Mouse (Mus musculus): ENCODE results near the gene Grin2c. TPM values are rescaled to one million over a fixed set of nuclear protein-coding genes. Genes with fewer than 3 reads are reported as not detected.

Grin2c gene
- polyA plus RNA-seq, 1 experiment from 2014 or later = not detected

DNA sequence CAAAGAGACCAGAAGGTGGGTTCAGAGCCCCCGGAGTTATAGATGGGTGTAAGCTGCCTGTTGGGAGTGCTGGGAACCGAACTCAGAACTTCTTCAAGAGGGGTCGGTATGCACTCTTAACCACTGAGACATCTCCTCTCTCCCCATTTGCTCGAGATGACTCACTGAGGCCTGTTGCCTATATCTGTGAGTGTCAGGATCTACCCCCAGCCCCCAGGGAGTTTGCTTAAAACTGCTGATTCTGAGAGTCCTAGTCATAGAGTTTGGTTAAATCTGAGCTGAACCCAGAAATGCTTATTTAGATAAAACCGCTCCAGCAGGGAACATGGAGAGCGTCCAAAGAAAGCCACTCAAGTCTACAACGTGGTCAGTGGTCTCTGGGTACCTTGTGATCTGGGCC lies 7.1 kb upstream of the Grin2c start:
- ChIA-PET CTCF (interaction anchor here (4.2 kb wide), 1 partner anchor 72 kb away, joined by 23 read pairs; no protein-coding TSS in a partner anchor), POLR2A (no interaction called here)
- no peaks in the 10 kb centered on the region for H3K27me3 ChIP-seq
- no peak for TF ChIP-seq CTCF (IDR thresholded peaks at IDR 0.05)
- ATAC-seq (no peak), DNase-seq (ENCODE audit: low read depth, low spot score) (no peak)
- in situ Hi-C loops (cut with MboI; ENCODE audit: low pct_unique_long_range_greater_than_20kb) = loop anchor here (5.0 kb wide), 1 partner anchor 72 kb away; no protein-coding TSS in a partner anchor

GRCm38 (mm10) chr11:115273735-115274134 lies 6.7 kb upstream of the Grin2c start:
- TF ChIP-seq CTCF (IDR thresholded peaks at IDR 0.05) = no peak
- DNase-seq (ENCODE audit: low read depth, low spot score) (no peak), ATAC-seq (no peak)
- no peaks in the 10 kb centered on the region for H3K27me3 ChIP-seq
- in situ Hi-C loops (cut with MboI; ENCODE audit: low pct_unique_long_range_greater_than_20kb) = loop anchor here (5.0 kb wide), 1 partner anchor 71 kb away; no protein-coding TSS in a partner anchor
- CTCF ChIA-PET = interaction anchor here (4.2 kb wide), 1 partner anchor 72 kb away, joined by 23 read pairs; no protein-coding TSS in a partner anchor
- POLR2A ChIA-PET = no interaction called here

DNA sequence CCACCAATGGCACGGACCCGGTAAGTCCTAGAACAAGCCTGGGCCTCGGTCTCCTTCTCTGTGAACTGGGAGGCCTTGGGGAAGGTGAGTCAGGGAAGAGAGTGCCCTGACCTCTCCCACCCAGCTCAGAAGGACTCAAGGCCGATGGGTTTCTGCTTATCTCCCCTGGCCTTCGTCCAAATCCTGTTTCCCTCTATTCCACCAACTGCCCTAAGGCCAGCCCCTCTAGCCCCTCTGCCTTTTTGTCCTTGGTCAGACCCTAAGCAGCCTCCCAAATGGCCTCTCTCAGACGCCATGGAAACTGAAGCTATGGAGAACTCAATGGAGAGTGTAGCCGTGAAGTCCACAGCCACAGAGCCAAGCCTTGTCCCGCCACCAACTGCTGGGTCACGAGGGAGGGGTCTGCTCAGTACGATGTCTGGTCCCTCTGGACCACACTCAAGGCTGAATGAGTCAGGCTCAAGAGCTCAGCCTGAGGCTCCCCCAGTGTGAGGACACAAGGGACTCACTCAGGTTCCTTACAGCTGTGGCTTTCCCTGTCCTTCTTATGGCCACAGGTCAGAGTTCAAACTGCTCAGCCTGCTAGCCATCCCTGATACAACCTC lies 6.0 kb upstream of the Grin2c start:
- POLR2A ChIA-PET = no interaction called here
- in situ Hi-C loops (cut with MboI; ENCODE audit: low pct_unique_long_range_greater_than_20kb) = loop anchor here (5.0 kb wide), 1 partner anchor 71 kb away; no protein-coding TSS in a partner anchor
- CTCF ChIA-PET = interaction anchor here (4.2 kb wide), 1 partner anchor 71 kb away, joined by 23 read pairs; no protein-coding TSS in a partner anchor
- no peak for ATAC-seq
- no peaks in the 10 kb centered on the region for H3K27me3 ChIP-seq
- no peak for TF ChIP-seq CTCF (IDR thresholded peaks at IDR 0.05)
- DNase-seq (ENCODE audit: low read depth, low spot score) = no peak

- in situ Hi-C loops (cut with MboI; ENCODE audit: low pct_unique_long_range_greater_than_20kb) = loop anchor here (5.0 kb wide), 1 partner anchor 69 kb away; no protein-coding TSS in a partner anchor
- TF ChIP-seq CTCF (IDR thresholded peaks at IDR 0.05) = no peak
- H3K27me3 ChIP-seq = peaks cover 3% of the 10 kb centered on the region
- DNase-seq (ENCODE audit: low read depth, low spot score) (no peak), ATAC-seq (no peak)
- CTCF ChIA-PET = interaction anchor here (1.1 to 2.0 kb wide), 4 partner anchors 56 to 112 kb away, joined by 3 to 11 read pairs (median 6); no protein-coding TSS in a partner anchor
- POLR2A ChIA-PET = no interaction called here
Observed at GRCm38 (mm10) chr11:115271481-115271880, 4.4 kb upstream of the Grin2c start.

DNA sequence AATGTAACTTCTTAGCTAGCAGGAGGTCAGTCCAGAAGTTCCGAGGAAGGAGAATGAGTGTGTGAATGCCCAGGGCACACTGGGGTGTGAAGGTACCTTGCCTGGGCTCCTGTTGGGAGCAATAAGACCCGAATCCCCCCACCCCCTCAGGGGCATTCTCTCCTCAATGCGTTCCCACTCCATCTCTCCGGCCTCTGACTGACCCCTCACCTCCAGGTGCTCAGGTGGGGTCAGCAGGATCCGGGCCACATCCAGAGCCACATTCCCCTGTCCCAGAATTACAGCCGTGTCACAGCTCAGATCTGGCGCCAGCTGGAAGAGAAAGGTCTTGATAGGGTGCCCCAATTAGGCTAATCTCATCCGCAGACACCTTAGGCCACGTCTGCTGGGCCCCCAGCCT lies 4.0 kb upstream of the Grin2c start:
- in situ Hi-C loops (cut with MboI; ENCODE audit: low pct_unique_long_range_greater_than_20kb) = loop anchor here (5.0 kb wide), 1 partner anchor 69 kb away; no protein-coding TSS in a partner anchor
- DNase-seq (ENCODE audit: low read depth, low spot score) = no peak
- no peak for ATAC-seq
- ChIA-PET POLR2A (no interaction called here), CTCF (interaction anchor here (1.1 to 2.0 kb wide), 4 partner anchors 56 to 112 kb away, joined by 3 to 11 read pairs (median 6); no protein-coding TSS in a partner anchor)
- no peak for TF ChIP-seq CTCF (IDR thresholded peaks at IDR 0.05)
- peaks cover 8% of the 10 kb centered on the region for H3K27me3 ChIP-seq

GRCm38 (mm10) chr11:115270148-115270861 lies 3.3 kb upstream of the Grin2c start:
- peaks cover 15% of the 10 kb centered on the region for H3K27me3 ChIP-seq
- peak; percentile 94 for TF ChIP-seq CTCF (IDR thresholded peaks at IDR 0.05)
- ATAC-seq (no peak), DNase-seq (ENCODE audit: low read depth, low spot score) (no peak)
- ChIA-PET CTCF (interaction anchor here (1.2 to 2.0 kb wide), 4 partner anchors 49 to 71 kb away, joined by 3 to 11 read pairs (median 6); no protein-coding TSS in a partner anchor), POLR2A (no interaction called here)
- in situ Hi-C loops (cut with MboI; ENCODE audit: low pct_unique_long_range_greater_than_20kb) = loop anchor here (5.0 kb wide), 1 partner anchor 68 kb away; no protein-coding TSS in a partner anchor

DNA sequence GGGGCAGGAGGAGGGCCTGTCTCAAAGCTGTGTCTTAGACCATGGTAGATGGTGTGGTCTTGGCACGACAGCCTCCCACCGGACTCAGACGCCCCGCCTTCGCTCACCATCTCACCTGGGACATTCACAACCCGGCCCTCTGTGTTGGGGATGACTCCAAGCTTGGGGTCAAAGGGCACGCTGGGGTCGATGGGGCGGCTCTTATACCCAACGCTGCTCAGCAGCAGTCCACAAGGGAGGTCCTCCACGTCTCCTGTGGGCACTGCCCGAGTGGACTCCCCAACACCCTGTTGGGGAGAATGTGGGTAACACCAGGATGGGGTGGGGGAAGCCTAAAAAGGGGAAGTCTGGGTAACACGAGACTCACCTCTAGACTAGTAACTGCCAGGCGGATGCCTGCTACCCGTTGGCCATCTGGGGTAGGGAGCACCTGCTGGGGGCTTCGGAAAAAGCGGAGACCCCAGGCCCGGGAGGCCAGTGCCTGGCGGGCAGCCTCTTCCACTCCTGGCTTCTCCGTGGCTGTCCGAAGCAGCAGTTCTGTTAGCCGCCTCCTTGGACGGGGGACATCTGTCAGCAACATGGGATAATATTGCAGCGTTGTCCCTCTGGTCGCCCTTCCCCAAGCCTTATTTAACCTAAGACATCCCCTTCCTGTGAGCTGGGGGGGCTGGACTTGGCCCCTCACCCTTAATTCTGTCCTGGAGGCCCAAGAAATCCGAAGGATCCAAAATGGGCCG lies 2.5 kb upstream of the Grin2c start:
- peaks cover 22% of the 10 kb centered on the region for H3K27me3 ChIP-seq

DNA sequence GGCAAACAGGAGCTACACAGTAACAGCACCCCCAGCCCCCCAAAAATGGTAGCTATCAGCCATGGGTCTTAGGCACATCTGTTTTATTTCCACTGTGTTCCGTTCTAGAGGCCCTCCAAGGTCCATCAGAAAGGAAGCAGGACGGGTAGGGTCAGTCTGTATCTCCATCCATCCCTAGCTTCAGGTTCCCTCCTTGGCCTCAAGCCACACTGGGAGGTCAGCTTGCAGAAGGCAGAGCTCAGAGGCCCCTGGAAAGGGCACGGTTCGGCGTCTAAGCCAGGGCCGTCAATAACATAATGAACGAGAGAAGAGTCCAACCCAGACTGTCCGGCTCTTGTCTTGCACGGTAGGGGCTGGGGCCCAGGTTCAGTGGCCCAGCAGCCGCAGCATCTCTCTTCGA lies 915 bp upstream of the Grin2c start:
- in situ Hi-C loops (cut with MboI; ENCODE audit: low pct_unique_long_range_greater_than_20kb) = no loop called here
- POLR2A ChIA-PET = interaction anchor here (0.9 to 1.5 kb wide), 2 partner anchors 9 to 65 kb away, joined by 3 read pairs; partner anchors contain the start of gene Fdxr
- TF ChIP-seq CTCF (IDR thresholded peaks at IDR 0.05) = no peak
- DNase-seq (ENCODE audit: low read depth, low spot score) (no peak), ATAC-seq (no peak)
- CTCF ChIA-PET = interaction anchor here (0.9 to 1.9 kb wide), 2 partner anchors 66 to 80 kb away, joined by 3 to 10 read pairs; no protein-coding TSS in a partner anchor
- peaks cover 37% of the 10 kb centered on the region for H3K27me3 ChIP-seq

More for the DNA sequence above, 2.5 kb upstream of the Grin2c start:
- ATAC-seq = no peak
- ChIA-PET POLR2A (no interaction called here), CTCF (interaction anchor here (1.0 to 1.9 kb wide), 3 partner anchors 12 to 67 kb away, joined by 3 to 10 read pairs (median 3); no protein-coding TSS in a partner anchor)
- in situ Hi-C loops (cut with MboI; ENCODE audit: low pct_unique_long_range_greater_than_20kb) = loop anchor here (5.0 kb wide), 1 partner anchor 67 kb away; no protein-coding TSS in a partner anchor
- no peak for DNase-seq (ENCODE audit: low read depth, low spot score)
- no peak for TF ChIP-seq CTCF (IDR thresholded peaks at IDR 0.05)

DNA sequence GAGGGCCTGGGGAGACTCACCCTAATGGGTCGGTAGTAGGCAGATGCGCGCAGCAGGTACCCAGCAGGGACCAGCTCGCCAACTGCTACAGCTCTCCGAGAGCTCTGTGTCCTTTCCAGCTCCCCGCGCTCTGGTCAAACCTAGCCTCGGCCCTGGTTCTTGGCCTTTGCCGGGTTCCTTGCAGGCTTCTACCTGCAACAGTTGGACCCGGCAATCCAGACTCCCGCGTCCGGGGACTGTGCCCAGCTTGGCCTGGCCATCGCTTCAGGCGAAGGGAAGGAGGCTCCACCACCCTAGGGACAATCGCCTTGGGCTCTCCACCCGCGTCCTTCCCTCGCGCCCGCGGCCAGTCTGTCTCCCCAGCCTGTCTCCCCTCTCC lies 654 bp downstream of the Grin2c start:
- in situ Hi-C loops (cut with MboI; ENCODE audit: low pct_unique_long_range_greater_than_20kb) = no loop called here
- H3K27me3 ChIP-seq = peaks cover 49% of the 10 kb centered on the region
- no peak for DNase-seq (ENCODE audit: low read depth, low spot score)
- no peak for ATAC-seq
- POLR2A ChIA-PET = interaction anchor here (0.6 kb wide), 1 partner anchor 62 kb away, joined by 4 read pairs; no protein-coding TSS in a partner anchor
- no peak for TF ChIP-seq CTCF (IDR thresholded peaks at IDR 0.05)
- CTCF ChIA-PET = interaction anchor here (1.7 kb wide), 1 partner anchor 64 kb away, joined by 7 read pairs; no protein-coding TSS in a partner anchor
